Mouse (Mus musculus) embryonic facial prominence, embryonic 11.5 days (tissue): ENCODE results near the gene Rbbp9. TPM values are rescaled to one million over a fixed set of nuclear protein-coding genes. Genes with fewer than 3 reads are reported as not detected.

ENCODE experiments used
- polyA plus RNA-seq: library from polyadenylated mRNA; unstranded; fragments of >200 nt; fragmentation: Nextera tagmentation; extraction: Ambion mirVana; gene quantifications from 2 replicates; pipeline ENCODE4 v1.2.1, GENCODE M21; 2014

Rbbp9 gene
- polyA plus RNA-seq, 1 experiment from 2014 or later = 84.1 TPM

Other genes with a start within 250 kb of the Rbbp9 start
- gene Ovol2, start 218.7 kb downstream of the Rbbp9 start, polyA plus RNA-seq = 0.53 and 0.63 TPM in 2 replicates
- 39.2 and 41.2 TPM in 2 replicates for gene Kat14, start 181.9 kb downstream of the Rbbp9 start, polyA plus RNA-seq
- not detected in 2 replicates for gene Pet117, start 181.9 kb downstream of the Rbbp9 start, polyA plus RNA-seq
- gene Dzank1, start 23.5 kb downstream of the Rbbp9 start, polyA plus RNA-seq = 0.81 and 1.5 TPM in 2 replicates
- gene Polr3f, start 23.2 kb downstream of the Rbbp9 start, polyA plus RNA-seq = 28.0 and 30.0 TPM in 2 replicates
- 103 and 105 TPM in 2 replicates for gene Sec23b, start 5.4 kb upstream of the Rbbp9 start, polyA plus RNA-seq
- 38.8 and 44.2 TPM in 2 replicates for gene Smim26, start 43.2 kb upstream of the Rbbp9 start, polyA plus RNA-seq
- 42.8 and 43.4 TPM in 2 replicates for gene Dtd1, start 49.0 kb upstream of the Rbbp9 start, polyA plus RNA-seq